Mouse (Mus musculus) stomach, embryonic 14.5 days (tissue): Measurements from ENCODE around the gene Dennd1b. TPM values are rescaled to one million over a fixed set of nuclear protein-coding genes. Genes with fewer than 3 reads are reported as not detected.

Source experiments
- ATAC-seq: fragments of 200-750 bp; cut with Nextera tagmentation; 2 replicates; pipeline ENCODE4 v1.8.0; 2017; ENCODE audit warnings: low read depth, moderate TSS enrichment; ENCODE audit not compliant: insufficient number of reproducible peaks, insufficient read depth, low FRiP score
- H3K27ac ChIP-seq: fragments of 300-500 bp; sonication (generic); 2 replicates; pipeline ENCODE4 v1.5.1; 2014; ENCODE audit warnings: mild to moderate bottlenecking, low read length, moderate library complexity, mixed read lengths
- H3K27me3 ChIP-seq: fragments of 300-500 bp; sonication (generic); 2 replicates; pipeline ENCODE4 v1.6.1; 2014; ENCODE audit warnings: low read length, control low read depth, mixed read lengths; ENCODE audit not compliant: control insufficient read depth, insufficient read depth
- H3K36me3 ChIP-seq: fragments of 300-500 bp; sonication (generic); 2 replicates; pipeline ENCODE4 v1.6.1; 2014; ENCODE audit warnings: mild to moderate bottlenecking, control low read depth, low read length, moderate library complexity, mixed read lengths; ENCODE audit not compliant: control insufficient read depth, insufficient read depth
- H3K4me1 ChIP-seq: fragments of 300-500 bp; sonication (generic); 2 replicates; pipeline ENCODE4 v1.6.1; 2014; ENCODE audit warnings: low read length, control low read depth, mixed read lengths; ENCODE audit not compliant: control insufficient read depth, insufficient read depth
- H3K4me2 ChIP-seq: fragments of 300-500 bp; sonication (generic); replicated peaks from 2 replicates; pipeline ENCODE4 v1.6.1; 2014; ENCODE audit warnings: low read depth, low read length, control low read depth
- H3K4me3 ChIP-seq: fragments of 300-500 bp; sonication (generic); 2 replicates; pipeline ENCODE4 v1.5.1; 2014; ENCODE audit warnings: low read depth, low read length, control low read depth
- H3K9ac ChIP-seq: fragments of 300-500 bp; sonication (generic); replicated peaks from 2 replicates; pipeline ENCODE4 v1.6.1; 2014; ENCODE audit warnings: low read depth, mild to moderate bottlenecking, control low read depth, low read length, moderate library complexity, mixed read lengths
- H3K9me3 ChIP-seq: fragments of 300-500 bp; sonication (generic); 2 replicates; pipeline ENCODE4 v1.6.1; 2016; ENCODE audit warnings: low read depth, low read length, control low read depth; ENCODE audit not compliant: control insufficient read depth
- WGBS: fragments of 180-500 bp; shearing (Covaris S2); extraction: QIAGEN DNeasy Blood & Tissue Kit; methylation state at CpG from one replicate; pipeline ENCODE4 v1.1.7; 2014; 5-methylcytosine and 5-hydroxymethylcytosine counted together
- polyA plus RNA-seq: library from polyadenylated mRNA; unstranded; fragments of >200 nt; fragmentation: Nextera tagmentation; extraction: Ambion mirVana; gene quantifications from 2 replicates; pipeline ENCODE4 v1.2.1, GENCODE M21; 2014

Dennd1b gene
- polyA plus RNA-seq, 1 experiment from 2014 or later, result 12.8 TPM

DNA sequence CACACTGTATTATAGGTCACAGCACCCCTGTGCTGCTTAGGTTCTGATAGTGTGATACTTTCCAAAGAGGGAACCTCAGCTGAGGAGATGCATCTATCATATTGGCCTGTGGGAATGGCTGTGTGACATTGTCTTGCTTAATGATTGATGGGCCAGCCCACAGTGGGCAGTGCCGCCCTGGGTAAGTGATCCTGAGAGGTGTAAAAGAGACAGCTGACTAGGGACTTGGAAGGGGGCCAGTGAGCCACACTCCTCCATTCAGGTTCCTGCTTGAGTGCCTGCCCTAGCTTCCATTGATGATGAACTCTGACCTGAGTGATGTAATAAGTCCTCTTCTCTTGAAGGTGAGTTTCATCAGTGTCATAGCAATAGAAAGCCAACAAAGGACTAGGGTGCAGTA is 176.4 kb downstream of the Dennd1b start:
- no peaks in the 10 kb centered on the region for H3K4me1 ChIP-seq
- H3K9ac ChIP-seq, result no peak overlapping the region
- no peaks in the 10 kb centered on the region for H3K9me3 ChIP-seq
- WGBS, result 52% methylated on average over 1 of the region's 1 CpGs
- ATAC-seq, result no peak
- no peak overlapping the region for H3K4me3 ChIP-seq
- H3K27ac ChIP-seq, result no peak overlapping the region
- no peaks in the 10 kb centered on the region for H3K27me3 ChIP-seq
- H3K36me3 ChIP-seq, result no peaks in the 10 kb centered on the region
- H3K4me2 ChIP-seq, result no peak overlapping the region

DNA sequence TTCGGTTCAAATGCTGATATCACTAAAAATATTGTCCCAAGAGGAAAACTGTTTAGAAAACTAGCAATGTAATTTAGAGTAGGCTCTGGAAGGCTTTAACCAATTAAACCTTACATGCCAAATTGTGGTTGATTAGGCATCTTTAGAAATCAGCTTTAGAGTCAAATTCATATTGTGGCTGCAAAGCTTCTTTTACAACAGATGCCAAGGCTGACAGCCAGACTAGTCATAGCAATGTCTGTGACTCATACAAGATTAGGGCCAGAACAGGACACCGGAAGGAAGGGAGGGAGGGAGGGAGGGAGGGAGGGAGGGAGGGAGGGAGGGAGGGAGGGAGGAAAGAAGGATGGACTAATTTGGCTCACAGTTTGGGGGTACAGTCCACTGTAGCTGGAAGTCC is 182.3 kb downstream of the Dennd1b start:
- ATAC-seq, result no peak
- 84% methylated on average over 2 of the region's 2 CpGs for WGBS
- no peaks in the 10 kb centered on the region for H3K36me3 ChIP-seq
- H3K4me2 ChIP-seq, result no peak overlapping the region
- no peak overlapping the region for H3K4me3 ChIP-seq
- H3K27ac ChIP-seq, result no peak overlapping the region
- no peaks in the 10 kb centered on the region for H3K27me3 ChIP-seq
- no peaks in the 10 kb centered on the region for H3K4me1 ChIP-seq
- no peaks in the 10 kb centered on the region for H3K9me3 ChIP-seq
- H3K9ac ChIP-seq, result no peak overlapping the region

DNA sequence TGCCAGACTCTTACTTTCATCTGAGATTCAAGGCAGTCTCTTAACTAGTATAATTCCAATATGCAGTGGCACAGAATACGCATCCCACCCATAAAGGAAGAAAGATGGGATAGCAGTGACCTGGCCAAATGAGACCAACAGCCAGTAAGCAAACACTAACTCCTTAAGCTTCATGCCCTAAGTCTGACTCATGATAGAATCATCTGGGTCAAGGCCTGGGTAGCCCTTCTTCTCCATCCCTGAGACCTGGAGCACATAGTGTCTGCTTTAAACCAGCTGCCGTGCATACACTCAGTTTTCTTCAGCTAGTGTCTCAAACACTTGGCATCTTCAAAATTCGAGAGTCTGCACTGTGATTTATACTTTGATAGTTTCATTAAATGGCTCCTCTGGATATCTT is 183.1 kb downstream of the Dennd1b start:
- Histone ChIP-seq H3K27me3 (no peaks in the 10 kb centered on the region), H3K4me3 (no peak overlapping the region), H3K27ac (no peak overlapping the region), H3K9me3 (no peaks in the 10 kb centered on the region), H3K4me1 (no peaks in the 10 kb centered on the region), H3K4me2 (no peak overlapping the region), H3K9ac (no peak overlapping the region), H3K36me3 (no peaks in the 10 kb centered on the region)
- WGBS, result 84% methylated on average over 3 of the region's 3 CpGs
- ATAC-seq, result no peak

DNA sequence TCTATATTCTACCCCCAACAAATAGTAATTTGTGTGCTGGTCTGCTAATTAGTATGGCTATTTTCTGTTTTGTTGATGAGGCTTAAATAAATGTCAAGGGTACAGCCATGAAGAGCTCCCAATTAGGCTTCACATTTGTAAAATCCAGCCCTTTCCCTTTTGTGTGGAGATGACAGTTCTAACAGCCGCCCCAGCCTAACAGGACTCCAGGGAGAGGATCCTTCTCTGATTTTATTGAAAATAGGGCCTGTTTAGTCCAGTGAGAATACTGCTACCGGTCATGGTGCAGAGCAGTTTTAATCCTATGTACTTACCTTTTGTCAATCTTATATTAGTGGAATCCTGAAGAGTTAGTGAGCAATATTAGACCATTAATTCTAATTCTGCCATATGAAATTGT is 189.8 kb downstream of the Dennd1b start:
- no peaks in the 10 kb centered on the region for H3K27me3 ChIP-seq
- no peaks in the 10 kb centered on the region for H3K4me1 ChIP-seq
- H3K9ac ChIP-seq, result no peak overlapping the region
- 80% methylated on average over 2 of the region's 2 CpGs for WGBS
- ATAC-seq, result no peak
- H3K4me3 ChIP-seq, result no peak overlapping the region
- H3K36me3 ChIP-seq, result no peaks in the 10 kb centered on the region
- no peak overlapping the region for H3K4me2 ChIP-seq
- H3K27ac ChIP-seq, result no peak overlapping the region
- H3K9me3 ChIP-seq, result no peaks in the 10 kb centered on the region

DNA sequence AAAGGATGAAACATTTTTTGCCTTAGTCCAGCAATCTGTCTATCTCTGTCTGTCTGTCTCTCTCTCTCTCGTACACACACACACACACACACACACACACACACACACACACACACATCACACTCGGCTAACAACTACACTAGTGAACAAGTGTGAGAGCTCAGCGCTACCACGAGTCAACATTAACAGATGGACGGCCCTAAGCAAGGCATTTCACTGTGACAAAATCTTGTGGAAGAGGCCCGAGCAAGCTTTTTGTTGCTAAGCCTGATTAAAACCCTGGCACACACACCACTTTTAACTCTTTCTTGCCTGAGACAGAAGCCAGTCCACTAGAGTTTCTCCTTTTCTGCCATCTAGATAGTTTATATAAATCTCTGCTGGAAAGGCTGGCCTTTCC is 190.3 kb downstream of the Dennd1b start:
- no peak overlapping the region for H3K27ac ChIP-seq
- no peaks in the 10 kb centered on the region for H3K27me3 ChIP-seq
- 46% methylated on average over 6 of the region's 6 CpGs for WGBS
- no peak overlapping the region for H3K4me3 ChIP-seq
- no peak overlapping the region for H3K4me2 ChIP-seq
- H3K4me1 ChIP-seq, result no peaks in the 10 kb centered on the region
- no peak overlapping the region for H3K9ac ChIP-seq
- ATAC-seq, result no peak
- H3K36me3 ChIP-seq, result no peaks in the 10 kb centered on the region
- H3K9me3 ChIP-seq, result no peaks in the 10 kb centered on the region

DNA sequence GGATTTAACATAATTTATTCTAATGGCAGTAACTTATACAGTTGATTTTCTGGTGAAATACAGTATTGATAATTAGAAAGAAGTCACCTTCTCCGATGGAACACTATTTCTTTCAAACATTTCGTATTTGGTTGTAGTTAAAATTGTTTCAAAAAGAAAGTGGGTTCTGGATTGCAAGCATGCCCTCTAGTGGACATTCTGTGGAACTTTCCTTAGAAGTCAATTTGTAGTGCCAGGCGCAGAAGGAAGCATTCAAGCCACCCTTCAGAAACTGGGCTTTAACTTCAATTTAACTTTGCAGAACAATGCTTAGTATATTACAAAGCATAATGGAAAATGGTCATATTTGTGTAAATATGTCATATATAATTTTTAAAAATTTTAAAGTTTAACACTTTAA is 193.2 kb downstream of the Dennd1b start:
- WGBS, result 19% methylated on average over 3 of the region's 3 CpGs

DNA sequence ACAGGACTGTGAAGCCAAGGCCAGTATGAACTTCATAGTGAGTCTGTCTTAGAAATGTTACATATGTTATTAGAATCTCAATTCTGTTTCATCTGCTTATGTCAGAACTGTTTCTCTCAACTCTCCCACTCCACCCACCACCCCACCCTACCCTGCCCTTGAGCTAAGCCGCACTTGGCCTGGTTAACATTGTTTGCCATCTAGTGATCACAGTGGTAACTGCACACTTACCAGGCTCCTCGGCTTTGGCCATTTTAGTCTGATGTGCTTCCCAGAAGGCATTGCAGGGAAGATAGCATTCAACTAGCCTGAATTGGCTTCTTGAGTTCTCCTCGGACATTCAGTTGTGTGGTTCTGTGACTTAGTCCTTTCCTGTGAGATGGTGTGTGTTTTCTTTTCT is 198.4 kb downstream of the Dennd1b start:
- ATAC-seq, result no peak
- H3K27ac ChIP-seq, result no peak overlapping the region
- no peak overlapping the region for H3K4me3 ChIP-seq
- H3K4me2 ChIP-seq, result no peak overlapping the region
- H3K36me3 ChIP-seq, result no peaks in the 10 kb centered on the region
- H3K9me3 ChIP-seq, result no peaks in the 10 kb centered on the region
- no peaks in the 10 kb centered on the region for H3K27me3 ChIP-seq
- no peak overlapping the region for H3K9ac ChIP-seq
- WGBS, result 58% methylated on average over 3 of the region's 3 CpGs
- no peaks in the 10 kb centered on the region for H3K4me1 ChIP-seq

More for the DNA sequence above, 193.2 kb downstream of the Dennd1b start:
- Histone ChIP-seq H3K27me3 (no peaks in the 10 kb centered on the region), H3K27ac (no peak overlapping the region), H3K9me3 (no peaks in the 10 kb centered on the region), H3K4me3 (no peak overlapping the region), H3K36me3 (no peaks in the 10 kb centered on the region), H3K4me1 (no peaks in the 10 kb centered on the region), H3K4me2 (no peak overlapping the region), H3K9ac (no peak overlapping the region)
- ATAC-seq, result no peak

DNA sequence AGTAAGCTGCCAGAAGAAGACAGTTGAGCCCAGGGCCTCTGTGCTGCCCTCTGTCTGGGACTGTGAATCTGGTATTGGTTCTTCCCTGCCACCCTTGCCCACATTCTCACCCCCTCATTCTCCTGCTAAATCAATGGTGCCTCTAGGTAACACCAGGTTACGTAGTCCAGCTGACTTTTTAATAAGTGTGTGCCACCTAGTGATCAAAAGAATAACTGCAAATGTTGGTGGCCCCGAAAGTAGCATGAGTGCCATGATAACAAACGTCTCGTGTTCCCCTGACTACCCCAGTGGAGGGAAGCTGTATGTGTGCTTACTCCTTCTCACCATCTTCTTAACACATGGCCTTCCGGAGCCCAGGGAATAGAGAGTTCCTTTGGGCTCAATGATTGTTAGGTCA is 199.6 kb downstream of the Dennd1b start:
- Histone ChIP-seq H3K27ac (no peak overlapping the region), H3K4me3 (no peak overlapping the region), H3K9me3 (no peaks in the 10 kb centered on the region), H3K4me2 (no peak overlapping the region), H3K9ac (no peak overlapping the region), H3K27me3 (no peaks in the 10 kb centered on the region), H3K4me1 (no peaks in the 10 kb centered on the region), H3K36me3 (no peaks in the 10 kb centered on the region)
- ATAC-seq, result no peak
- 36% methylated on average over 5 of the region's 5 CpGs for WGBS

DNA sequence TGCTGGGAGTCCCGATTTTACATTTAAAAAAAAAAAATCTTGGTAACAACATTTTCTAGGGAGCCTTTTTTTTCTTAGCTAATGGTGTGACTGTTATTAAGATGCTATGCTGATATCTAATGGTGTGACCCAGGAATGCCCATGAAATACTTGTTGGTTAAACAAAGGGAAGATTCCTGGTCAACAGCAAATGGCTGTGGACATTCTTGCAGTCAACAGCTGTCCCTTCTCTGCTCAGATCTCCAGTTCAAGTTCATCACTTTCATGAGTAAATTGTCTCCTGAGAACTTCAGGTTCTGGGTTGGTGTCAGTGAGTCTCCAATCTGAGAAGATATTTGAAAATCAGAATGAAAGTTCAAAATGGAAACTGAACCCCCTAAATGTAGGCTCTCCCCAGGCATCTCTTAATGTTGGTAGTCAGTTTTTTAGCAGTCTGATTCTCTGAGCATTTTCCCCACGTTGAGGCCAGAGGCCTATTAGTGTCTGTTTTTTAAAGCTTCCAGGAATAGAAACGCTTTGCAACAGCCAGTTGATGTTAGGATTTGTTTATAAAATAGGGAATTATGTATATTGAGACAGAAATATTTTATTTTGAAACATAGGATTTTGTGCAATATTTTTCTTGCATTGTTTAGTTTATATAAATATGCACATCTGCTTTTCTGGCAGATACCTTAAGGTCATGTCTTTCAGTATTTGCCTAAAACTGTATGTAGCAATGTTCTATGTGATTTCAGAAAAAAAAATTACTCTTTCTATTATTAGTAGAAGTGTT is 211.0 kb downstream of the Dennd1b start:
- Histone ChIP-seq H3K36me3 (peaks cover 8% of the 10 kb centered on the region; the same call in 1 of the 2 replicates), H3K4me3 (no peak overlapping the region), H3K4me2 (no peak overlapping the region), H3K27ac (peak overlapping the region; percentile 84), H3K4me1 (0 out of 2 replicates have a peak, but pooled peaks cover 2% of the 10 kb centered on the region), H3K27me3 (no peaks in the 10 kb centered on the region), H3K9ac (no peak overlapping the region), H3K9me3 (no peaks in the 10 kb centered on the region)
- 49% methylated on average over 3 of the region's 3 CpGs for WGBS
- ATAC-seq, result no peak
